Mouse (Mus musculus): ENCODE measurements at regions not wholly inside any gene's neighbourhood (a gene's known extent, or its start where the extent isn't known, plus 50 kb on each side); places are given as distances from the start of the nearest gene placed in this dataset.

DNA sequence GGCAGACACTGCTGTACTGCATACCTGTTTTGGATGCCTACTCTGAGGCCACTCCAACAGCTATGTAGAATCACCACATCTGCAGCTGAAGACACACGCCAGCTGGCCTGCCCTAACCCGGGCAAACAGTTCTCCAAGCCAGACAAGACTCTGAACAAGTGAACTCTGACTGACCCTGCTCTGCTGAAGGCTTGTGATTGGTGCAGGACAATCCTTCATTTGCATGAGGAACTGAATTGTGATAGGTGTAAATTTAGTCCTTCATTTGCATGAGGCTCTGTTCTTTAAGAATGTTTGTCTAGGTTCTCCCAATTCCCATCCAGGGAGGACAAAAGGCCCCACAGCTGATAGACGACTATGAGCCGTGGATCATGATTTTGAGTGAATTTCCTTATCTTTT is 104.9 kb upstream of the Slc22a12 start:
- TF ChIP-seq CTCF (IDR thresholded peaks at IDR 0.05; ENCODE audit: low read depth) (no peak), EP300 (IDR thresholded peaks at IDR 0.05; ENCODE audit: low read depth) (no peak)

All from liver, postnatal 0 days (tissue).